Mouse (Mus musculus) CH12.LX (cell line): ENCODE measurements at regions not wholly inside any gene's neighbourhood (a gene's known extent, or its start where the extent isn't known, plus 50 kb on each side); places are given as distances from the start of the nearest gene placed in this dataset.

Experiments
- DNase-seq: peaks from one replicate; pipeline ENCODE4 v3.0.0-alpha.2; 2013; ENCODE audit errors: extremely low read depth
- H3K27ac ChIP-seq: 2 replicates; pipeline ENCODE4 v1.5.1; 2012; ENCODE audit warnings: low read depth, mild to moderate bottlenecking, control low read depth, moderate library complexity; ENCODE audit not compliant: insufficient read depth
- H3K27me3 ChIP-seq: replicated peaks from 2 replicates; pipeline ENCODE3; 2012; ENCODE audit warnings: inconsistent platforms
- H3K36me3 ChIP-seq, 2 experiments: replicated peaks in 1 of 2; 2 replicates each; pipeline versions ENCODE3 to v1.6.1; 2012; ENCODE audit warnings: inconsistent platforms in 1 of 2, low read length in 1 of 2, mild to moderate bottlenecking in 1 of 2, mixed read lengths in 1 of 2, moderate library complexity in 1 of 2; ENCODE audit not compliant: control insufficient read depth in 1 of 2, insufficient read depth in 1 of 2
- H3K4me1 ChIP-seq, 2 experiments: 2 replicates each; pipeline ENCODE4 v1.6.1; 2012; ENCODE audit warnings: inconsistent platforms in 1 of 2, moderate library complexity in 1 of 2; ENCODE audit not compliant: insufficient read depth in 2 of 2, control insufficient read depth in 1 of 2
- H3K4me2 ChIP-seq: 2 replicates; pipeline ENCODE4 v1.6.1; 2012; ENCODE audit warnings: low read depth, mild to moderate bottlenecking, control low read depth; ENCODE audit not compliant: poor library complexity, insufficient read depth, severe bottlenecking
- H3K4me3 ChIP-seq, 3 experiments: fragments of 150-350 bp in 1 of 3; sonication (generic) in 1 of 3; replicated peaks in 1 of 3; 2 replicates each; pipeline versions ENCODE3 to v1.5.1; 2011 to 2012; ENCODE audit warnings: low read depth in 2 of 3, low read length in 2 of 3, mild to moderate bottlenecking in 2 of 3, moderate library complexity in 2 of 3, control low read depth in 1 of 3, improper control_type of control experiment in 1 of 3, inconsistent platforms in 1 of 3, mixed read lengths in 1 of 3; ENCODE audit not compliant: poor library complexity in 1 of 3
- H3K79me2 ChIP-seq: replicated peaks from 2 replicates; pipeline ENCODE4 v1.6.1; 2012; ENCODE audit warnings: mild to moderate bottlenecking, moderate library complexity; ENCODE audit not compliant: control insufficient read depth, poor library complexity, insufficient read depth, severe bottlenecking; ENCODE audit errors: extremely low read depth
- H3K9ac ChIP-seq: 2 replicates; pipeline ENCODE4 v1.6.1; 2012; ENCODE audit warnings: low read depth, mild to moderate bottlenecking, control low read depth, moderate library complexity; ENCODE audit not compliant: insufficient read depth
- H3K9me3 ChIP-seq: replicated peaks from 2 replicates; pipeline ENCODE3; 2012; ENCODE audit warnings: low read length, inconsistent platforms, mixed read lengths
- BHLHE40 ChIP-seq: IDR thresholded peaks from 2 replicates; pipeline ENCODE4 v1.6.1; 2011; ENCODE audit warnings: mild to moderate bottlenecking, low read depth, low read length, improper control_type of control experiment
- CHD1 ChIP-seq: IDR thresholded peaks from 2 replicates; pipeline ENCODE4 v1.6.1; 2012; ENCODE audit warnings: low read depth, low read length, improper control_type of control experiment, inconsistent platforms
- CHD2 ChIP-seq: IDR thresholded peaks from 2 replicates; pipeline ENCODE4 v1.6.1; 2011; ENCODE audit warnings: low read length, improper control_type of control experiment
- E2F4 ChIP-seq: IDR thresholded peaks from 2 replicates; pipeline ENCODE4 v1.6.1; 2011; ENCODE audit warnings: low read depth, low read length, improper control_type of control experiment; ENCODE audit not compliant: insufficient replicate concordance
- EP300 ChIP-seq: IDR thresholded peaks from 2 replicates; pipeline ENCODE4 v1.6.1; 2011; ENCODE audit warnings: low read length, improper control_type of control experiment
- GABPA ChIP-seq: IDR thresholded peaks from 2 replicates; pipeline ENCODE4 v1.6.1; 2012; ENCODE audit warnings: low read depth, low read length, improper control_type of control experiment, inconsistent platforms; ENCODE audit not compliant: insufficient replicate concordance
- JUND ChIP-seq: conservative IDR thresholded peaks from 2 replicates; pipeline ENCODE4 v1.6.1; 2011; ENCODE audit warnings: low read depth, low read length, improper control_type of control experiment
- KAT2A ChIP-seq: IDR thresholded peaks from 2 replicates; pipeline ENCODE4 v1.6.1; 2012; ENCODE audit warnings: low read length, improper control_type of control experiment, inconsistent platforms; ENCODE audit not compliant: insufficient replicate concordance
- MAZ ChIP-seq: IDR thresholded peaks from 2 replicates; pipeline ENCODE4 v1.6.1; 2012; ENCODE audit warnings: low read depth, mild to moderate bottlenecking, inconsistent platforms, low read length, improper control_type of control experiment, moderate library complexity
- MEF2A ChIP-seq: IDR thresholded peaks from 2 replicates; pipeline ENCODE4 v1.6.1; 2014; ENCODE audit warnings: low read depth, mild to moderate bottlenecking, inconsistent platforms, low read length, improper control_type of control experiment, borderline replicate concordance
- MXI1 ChIP-seq: IDR thresholded peaks from 2 replicates; pipeline ENCODE4 v1.6.1; 2011; ENCODE audit warnings: mild to moderate bottlenecking, low read depth, low read length, improper control_type of control experiment
- MYC ChIP-seq: IDR thresholded peaks from 2 replicates; pipeline ENCODE4 v1.6.1; 2011; ENCODE audit warnings: low read depth, mild to moderate bottlenecking, improper control_type of control experiment, low read length
- NRF1 ChIP-seq: IDR thresholded peaks from 2 replicates; pipeline ENCODE4 v1.6.1; 2014; ENCODE audit warnings: low read depth, mild to moderate bottlenecking, inconsistent platforms, low read length, improper control_type of control experiment, moderate library complexity
- RCOR1 ChIP-seq: conservative IDR thresholded peaks from 2 replicates; pipeline ENCODE4 v1.6.1; 2012; ENCODE audit warnings: low read depth, mild to moderate bottlenecking, inconsistent platforms, low read length, improper control_type of control experiment
- TBP ChIP-seq: conservative IDR thresholded peaks from 2 replicates; pipeline ENCODE4 v1.6.1; 2011; ENCODE audit warnings: low read depth, low read length, improper control_type of control experiment
- TCF12 ChIP-seq: IDR thresholded peaks from 2 replicates; pipeline ENCODE4 v1.6.1; 2014; ENCODE audit warnings: low read depth, mild to moderate bottlenecking, inconsistent platforms, low read length, improper control_type of control experiment
- UBTF ChIP-seq: IDR thresholded peaks from 2 replicates; pipeline ENCODE4 v1.6.1; 2012; ENCODE audit warnings: low read depth, mild to moderate bottlenecking, inconsistent platforms, low read length, improper control_type of control experiment, moderate library complexity
- USF1 ChIP-seq: IDR thresholded peaks from 2 replicates; pipeline ENCODE4 v1.6.1; 2014; ENCODE audit warnings: low read depth, mild to moderate bottlenecking, inconsistent platforms, low read length, improper control_type of control experiment
- ZNF384 ChIP-seq: IDR thresholded peaks from 2 replicates; pipeline ENCODE4 v1.6.1; 2012; ENCODE audit warnings: low read depth, low read length, improper control_type of control experiment, inconsistent platforms
- dilution Hi-C: fragments of 300-500 bp; cut with MboI; formaldehyde crosslinking; loops from 2 replicates; pipeline ENCODE4 v1.14.3; 2020; ENCODE audit warnings: low sequenced_read_pairs; ENCODE audit not compliant: extremely low pct_unique_long_range_greater_than_20kb, extremely low pct_ligation_motif_present
- in situ Hi-C: fragments of 300-500 bp; cut with MboI; formaldehyde crosslinking; loops from 3 replicates; pipeline ENCODE4 v1.14.3; 2019; ENCODE audit warnings: low sequenced_read_pairs, low pct_ligation_motif_present, low pct_unique_long_range_greater_than_20kb, mixed read lengths

DNA sequence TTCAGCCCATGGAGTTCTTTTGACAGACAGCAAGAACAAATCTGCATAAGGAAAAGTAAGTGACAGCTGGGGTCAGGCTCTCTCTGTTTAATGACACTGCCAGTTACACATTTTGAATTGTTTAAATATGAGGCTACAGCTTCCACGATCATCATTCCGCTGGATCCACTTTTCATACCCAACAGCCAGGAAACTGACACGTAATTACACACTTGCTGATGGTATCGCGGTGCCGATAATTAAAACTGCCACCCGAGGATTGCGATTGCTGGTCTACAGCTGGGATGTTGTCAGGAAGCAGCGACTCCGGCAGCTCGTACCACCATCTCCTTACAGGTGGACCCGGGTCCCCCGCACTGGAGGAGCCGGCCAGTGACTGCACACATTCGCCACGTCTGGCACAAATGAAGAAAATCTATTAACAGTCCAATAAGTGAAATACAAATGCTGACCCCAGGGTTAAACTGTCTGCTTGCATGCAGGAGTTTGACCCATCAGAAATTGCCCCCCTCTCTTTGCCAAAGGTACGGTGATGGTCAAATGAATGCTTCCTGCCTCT is 217.3 kb upstream of the Mgmt start:
- Histone ChIP-seq H3K27me3 (peaks cover 98% of the 10 kb centered on the region), H3K9me3 (no peaks in the 10 kb centered on the region), H3K79me2 (no peaks in the 10 kb centered on the region), H3K9ac (no peak overlapping the region), H3K36me3 (no peaks in the 10 kb centered on the region), H3K4me1 (no peaks in the 10 kb centered on the region), H3K4me2 (no peak overlapping the region), H3K4me3 (no peak overlapping the region), H3K27ac (no peak overlapping the region)
- no peak for TF ChIP-seq MYC
- TF ChIP-seq EP300, result no peak
- TF ChIP-seq ZNF384, result no peak
- TF ChIP-seq BHLHE40, result no peak
- no peak for TF ChIP-seq CHD2
- no peak for TF ChIP-seq JUND
- TF ChIP-seq TBP, result no peak
- in situ Hi-C loops, result no loop called here
- dilution Hi-C loops, result no loop called here
- no peak for DNase-seq

DNA sequence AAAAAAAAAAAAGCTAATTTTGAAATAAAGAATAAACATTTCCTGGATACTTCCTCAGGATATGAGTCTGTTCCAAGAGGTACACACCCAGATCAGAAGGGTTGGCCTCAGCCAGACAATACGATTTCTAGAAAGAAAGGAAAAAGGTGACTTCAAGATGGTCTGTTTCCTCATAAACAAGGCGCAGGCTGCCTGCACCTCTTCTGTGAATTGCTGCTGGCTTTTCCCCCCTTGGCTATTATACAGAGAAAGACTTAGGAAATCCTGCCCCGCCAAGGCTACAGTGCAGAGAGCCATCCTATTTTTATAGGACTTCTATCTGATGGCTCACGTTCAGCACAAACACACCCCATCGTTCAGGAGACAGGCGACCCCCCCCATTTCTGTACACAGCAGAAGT is 204.8 kb upstream of the Mgmt start:
- Histone ChIP-seq H3K9me3 (no peaks in the 10 kb centered on the region), H3K36me3 (no peaks in the 10 kb centered on the region), H3K79me2 (no peaks in the 10 kb centered on the region), H3K27me3 (peaks cover 90% of the 10 kb centered on the region), H3K9ac (no peak overlapping the region)
- no peak for DNase-seq
- dilution Hi-C loops, result no loop called here
- TF ChIP-seq MAZ, result no peak
- TF ChIP-seq TCF12, result no peak
- TF ChIP-seq EP300, result no peak
- TF ChIP-seq CHD1, result no peak
- TF ChIP-seq, all 38 proteins: peak for 0
- H3K4me1 ChIP-seq, result no peaks in the 10 kb centered on the region
- in situ Hi-C loops, result no loop called here
- no peak overlapping the region for H3K4me2 ChIP-seq
- no peak overlapping the region for H3K4me3 ChIP-seq
- no peak overlapping the region for H3K27ac ChIP-seq

DNA sequence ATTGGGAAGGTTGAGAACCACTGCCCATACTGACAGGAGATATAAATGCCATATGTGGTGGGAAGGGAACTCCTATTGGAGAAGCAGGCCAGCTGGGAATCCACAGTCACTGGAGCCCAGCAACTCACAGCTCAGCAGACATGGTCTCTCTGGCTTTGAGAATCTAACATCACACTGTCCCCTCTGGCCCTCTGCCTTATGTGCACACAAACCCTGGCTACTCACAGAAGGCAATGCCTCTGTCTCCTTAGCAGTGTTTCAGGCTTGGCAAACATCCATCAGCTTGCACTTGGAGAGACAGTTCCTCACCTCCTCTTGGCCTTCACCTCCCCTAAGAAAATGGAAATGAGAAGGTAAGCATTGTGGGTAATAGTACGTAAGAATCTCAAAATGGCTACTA is 188.2 kb upstream of the Mgmt start:
- dilution Hi-C loops (no loop called here), in situ Hi-C loops (no loop called here)
- H3K4me3 ChIP-seq, result no peak overlapping the region
- peaks cover 10% of the 10 kb centered on the region for H3K9me3 ChIP-seq
- H3K79me2 ChIP-seq, result no peaks in the 10 kb centered on the region
- H3K27me3 ChIP-seq, result peaks cover 82% of the 10 kb centered on the region
- TF ChIP-seq TCF12, result no peak
- no peak for TF ChIP-seq EP300
- no peak for TF ChIP-seq BHLHE40
- TF ChIP-seq ZNF384, result no peak
- TF ChIP-seq UBTF, result no peak
- TF ChIP-seq MAZ, result no peak
- TF ChIP-seq MXI1, result no peak
- no peak for TF ChIP-seq E2F4
- no peak for TF ChIP-seq MEF2A
- TF ChIP-seq RCOR1, result no peak
- no peak for TF ChIP-seq KAT2A
- no peak for TF ChIP-seq USF1
- TF ChIP-seq GABPA, result no peak
- no peak for TF ChIP-seq CHD1
- no peak for TF ChIP-seq NRF1
- no peak for TF ChIP-seq JUND
- H3K36me3 ChIP-seq, result no peaks in the 10 kb centered on the region
- H3K27ac ChIP-seq, result no peak overlapping the region
- no peak for DNase-seq
- no peaks in the 10 kb centered on the region for H3K4me1 ChIP-seq
- no peak overlapping the region for H3K4me2 ChIP-seq
- H3K9ac ChIP-seq, result no peak overlapping the region
